Mouse (Mus musculus) liver, postnatal 0 days (tissue): ENCODE results near the gene 5330417H12Rik.
A peak's percentile ranks its signal among the peaks of the same experiment; 100 is the strongest.

Experiments
- CTCF ChIP-seq: sonication (generic); IDR thresholded peaks from 2 replicates; pipeline ENCODE4 v1.5.1; 2016; ENCODE audit warnings: antibody characterized with exemption, low read depth
- EP300 ChIP-seq: IDR thresholded peaks from 2 replicates; pipeline ENCODE4 v1.6.1; 2016; ENCODE audit warnings: antibody characterized with exemption, low read depth, mild to moderate bottlenecking

- TF ChIP-seq CTCF (peak; percentile 51), EP300 (no peak)
Measured at GRCm38 (mm10) chr7:107644987-107645386, 20.0 kb upstream of the 5330417H12Rik start.
